Mouse (Mus musculus) stomach, postnatal 0 days (tissue): ENCODE measurements around the gene Tesc. TPM values are rescaled to one million over a fixed set of nuclear protein-coding genes. Genes with fewer than 3 reads are reported as not detected.
A peak's percentile ranks its signal among the peaks of the same experiment; 100 is the strongest.

Source experiments
- ATAC-seq: fragments of 200-750 bp; cut with Nextera tagmentation; 2 replicates; pipeline ENCODE4 v1.8.0; 2017; ENCODE audit not compliant: low FRiP score, low TSS enrichment
- DNase-seq: peaks from one replicate; pipeline ENCODE4 v3.0.0-alpha.2; 2016; ENCODE audit warnings: low spot score
- H3K27ac ChIP-seq: fragments of 300-500 bp; sonication (generic); replicated peaks from 2 replicates; pipeline ENCODE4 v1.5.1; 2014; ENCODE audit warnings: mild to moderate bottlenecking, control low read depth
- H3K27me3 ChIP-seq: fragments of 300-500 bp; sonication (generic); 2 replicates; pipeline ENCODE4 v1.6.1; 2014; ENCODE audit warnings: low read length; ENCODE audit not compliant: control insufficient read depth, insufficient read depth
- H3K36me3 ChIP-seq: fragments of 300-500 bp; sonication (generic); 2 replicates; pipeline ENCODE4 v1.6.1; 2014; ENCODE audit warnings: low read length, mixed read lengths; ENCODE audit not compliant: control insufficient read depth, insufficient read depth
- H3K4me1 ChIP-seq: fragments of 300-500 bp; sonication (generic); replicated peaks from 2 replicates; pipeline ENCODE4 v1.6.1; 2014; ENCODE audit warnings: antibody characterized with exemption; ENCODE audit not compliant: control insufficient read depth, insufficient read depth
- H3K4me2 ChIP-seq: fragments of 300-500 bp; sonication (generic); replicated peaks from 2 replicates; pipeline ENCODE4 v1.6.1; 2014; ENCODE audit warnings: low read depth, mild to moderate bottlenecking, control low read depth, moderate library complexity
- H3K4me3 ChIP-seq: fragments of 300-500 bp; sonication (generic); 2 replicates; pipeline ENCODE4 v1.5.1; 2014; ENCODE audit warnings: low read depth, low read length, control low read depth
- H3K9ac ChIP-seq: fragments of 300-500 bp; sonication (generic); 2 replicates; pipeline ENCODE4 v1.6.1; 2014; ENCODE audit warnings: mild to moderate bottlenecking, low read length, control low read depth, mixed read lengths
- H3K9me3 ChIP-seq: fragments of 300-500 bp; sonication (generic); 2 replicates; pipeline ENCODE4 v1.6.1; 2016; ENCODE audit warnings: low read length; ENCODE audit not compliant: control insufficient read depth
- CTCF ChIP-seq: IDR thresholded peaks from 2 replicates; pipeline ENCODE4 v1.5.1; 2016; ENCODE audit warnings: antibody characterized with exemption, low read depth, mild to moderate bottlenecking, moderate library complexity
- EP300 ChIP-seq: optimal IDR thresholded peaks from 2 replicates; pipeline ENCODE3; 2016; ENCODE audit warnings: antibody characterized with exemption
- WGBS: fragments of 180-500 bp; shearing (Covaris S2); extraction: QIAGEN DNeasy Blood & Tissue Kit; methylation state at CpG from one replicate; pipeline ENCODE4 v1.1.7; 2014; 5-methylcytosine and 5-hydroxymethylcytosine counted together
- polyA plus RNA-seq: library from polyadenylated mRNA; unstranded; fragments of >200 nt; fragmentation: Nextera tagmentation; extraction: Ambion mirVana; gene quantifications from 2 replicates; pipeline ENCODE4 v1.2.1, GENCODE M21; 2015

Gene Tesc
- polyA plus RNA-seq, 1 experiment from 2014 or later, result 112 TPM

DNA sequence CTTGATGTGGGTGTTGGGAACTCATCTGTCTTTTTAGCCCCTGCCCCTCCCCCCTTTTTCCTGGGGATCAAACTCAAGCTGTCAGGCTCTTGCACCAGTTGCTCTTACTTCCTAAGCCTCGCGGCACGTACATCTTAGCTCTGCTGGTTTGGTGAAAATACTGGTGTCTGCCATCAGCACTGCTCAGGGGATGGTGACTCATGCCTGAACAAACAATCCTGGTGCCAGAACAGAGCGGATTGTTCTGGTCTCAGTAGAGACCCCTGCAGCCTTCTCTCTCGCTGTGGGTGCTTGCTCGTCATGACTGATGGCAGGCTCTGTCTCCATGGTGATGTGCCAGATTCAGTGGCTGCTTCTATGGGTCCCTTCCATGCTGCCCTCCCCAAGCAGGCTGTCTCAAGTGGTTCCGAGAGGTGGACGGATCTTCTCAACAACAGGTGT lies 35.7 kb downstream of the Tesc start:
- DNase-seq, result peak; percentile 47
- no peak overlapping the region for H3K9ac ChIP-seq
- no peaks in the 10 kb centered on the region for H3K4me1 ChIP-seq
- no peaks in the 10 kb centered on the region for H3K9me3 ChIP-seq
- peak; percentile 17; the same call in 1 of the 2 replicates for ATAC-seq
- WGBS, result 45% methylated on average over 8 of the region's 8 CpGs
- TF ChIP-seq EP300 (no peak), CTCF (no peak)
- H3K4me3 ChIP-seq, result no peak overlapping the region
- no peak overlapping the region for H3K4me2 ChIP-seq
- peaks cover 8% of the 10 kb centered on the region for H3K36me3 ChIP-seq
- no peaks in the 10 kb centered on the region for H3K27me3 ChIP-seq
- no peak overlapping the region; the same call in 1 of the 2 replicates for H3K27ac ChIP-seq

DNA sequence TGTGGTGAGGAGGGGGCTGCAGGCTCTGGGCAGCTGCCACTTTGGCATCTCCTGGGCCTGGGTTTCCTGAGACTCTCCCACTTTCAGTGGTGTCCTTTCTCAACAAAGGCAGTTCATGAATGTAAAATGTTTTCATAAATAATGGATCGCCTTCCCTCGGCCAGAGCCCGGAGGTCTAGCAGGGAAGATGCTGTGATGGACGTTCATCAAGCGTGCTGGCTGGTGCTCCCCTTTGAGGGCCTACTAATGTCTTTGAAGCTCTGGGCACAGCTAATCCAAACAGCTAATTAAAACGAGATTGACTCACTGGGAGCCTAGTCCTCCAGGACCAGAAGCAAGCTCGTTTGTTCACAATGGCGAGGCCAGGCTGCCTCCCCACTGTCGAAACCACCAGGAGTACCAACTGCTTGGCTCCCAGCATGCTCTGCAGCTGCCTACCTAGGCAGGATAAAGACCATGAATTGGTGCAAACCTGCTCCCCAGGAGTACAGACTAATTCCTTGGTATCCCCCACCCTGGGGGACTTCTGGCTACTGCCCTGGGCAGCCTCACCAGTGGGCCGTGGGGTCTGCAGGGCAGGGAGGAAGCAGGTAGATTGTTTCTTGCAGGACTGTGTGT lies 36.9 kb downstream of the Tesc start:
- H3K4me2 ChIP-seq, result no peak overlapping the region
- no peak overlapping the region for H3K9ac ChIP-seq
- no peaks in the 10 kb centered on the region for H3K4me1 ChIP-seq
- no peak for DNase-seq
- H3K36me3 ChIP-seq, result peaks cover 9% of the 10 kb centered on the region
- no peaks in the 10 kb centered on the region for H3K9me3 ChIP-seq
- H3K4me3 ChIP-seq, result no peak overlapping the region
- TF ChIP-seq EP300, result no peak
- ATAC-seq, result no peak
- WGBS, result 59% methylated on average over 10 of the region's 10 CpGs
- H3K27ac ChIP-seq, result no peak overlapping the region
- H3K27me3 ChIP-seq, result no peaks in the 10 kb centered on the region

DNA sequence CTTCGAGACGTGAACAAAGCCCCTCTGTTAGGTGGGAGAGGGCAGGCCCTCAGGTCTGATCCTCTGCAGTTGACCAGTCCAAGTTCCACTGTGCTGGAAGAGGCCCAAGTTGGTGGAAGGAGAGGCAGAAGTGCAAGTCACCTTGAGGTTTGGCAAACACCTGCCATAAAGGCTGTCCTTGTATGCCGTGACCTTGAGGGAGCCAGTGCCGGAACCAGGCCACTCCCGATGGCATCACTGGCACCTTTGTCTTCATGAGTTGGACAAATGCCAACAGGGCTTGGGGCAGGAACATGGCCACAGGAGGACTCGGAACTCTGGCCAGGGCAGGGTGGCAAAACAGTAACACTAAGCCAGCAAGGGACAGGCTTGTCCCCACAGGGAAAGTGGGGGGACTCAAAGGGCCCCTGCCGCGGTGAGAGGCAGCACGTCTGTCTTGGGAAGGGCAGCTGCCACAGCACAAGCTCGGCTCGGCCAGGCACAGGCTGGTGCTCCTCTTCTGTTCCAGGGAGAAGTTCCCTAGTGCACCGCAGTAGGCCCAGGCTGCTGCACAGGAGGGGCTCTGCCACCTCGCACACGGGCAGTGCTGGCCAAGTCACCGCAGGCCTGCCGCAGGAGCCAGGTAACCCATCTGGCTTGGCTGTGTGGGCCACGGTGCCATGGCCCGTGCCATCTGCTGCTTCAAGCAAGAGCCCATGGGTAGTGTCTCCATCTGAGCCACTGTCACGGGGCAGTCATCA lies 38.1 kb downstream of the Tesc start:
- WGBS, result 84% methylated on average over 19 of the region's 19 CpGs
- peak; percentile 23 for ATAC-seq
- peak; percentile 69 for DNase-seq
- no peaks in the 10 kb centered on the region for H3K4me1 ChIP-seq
- TF ChIP-seq EP300 (no peak), CTCF (no peak)
- H3K9me3 ChIP-seq, result no peaks in the 10 kb centered on the region
- no peak overlapping the region for H3K4me2 ChIP-seq
- H3K27me3 ChIP-seq, result no peaks in the 10 kb centered on the region
- peaks cover 9% of the 10 kb centered on the region for H3K36me3 ChIP-seq
- H3K27ac ChIP-seq, result peak overlapping the region; percentile 61; the same call in 1 of the 2 replicates
- no peak overlapping the region for H3K4me3 ChIP-seq
- H3K9ac ChIP-seq, result no peak overlapping the region

DNA sequence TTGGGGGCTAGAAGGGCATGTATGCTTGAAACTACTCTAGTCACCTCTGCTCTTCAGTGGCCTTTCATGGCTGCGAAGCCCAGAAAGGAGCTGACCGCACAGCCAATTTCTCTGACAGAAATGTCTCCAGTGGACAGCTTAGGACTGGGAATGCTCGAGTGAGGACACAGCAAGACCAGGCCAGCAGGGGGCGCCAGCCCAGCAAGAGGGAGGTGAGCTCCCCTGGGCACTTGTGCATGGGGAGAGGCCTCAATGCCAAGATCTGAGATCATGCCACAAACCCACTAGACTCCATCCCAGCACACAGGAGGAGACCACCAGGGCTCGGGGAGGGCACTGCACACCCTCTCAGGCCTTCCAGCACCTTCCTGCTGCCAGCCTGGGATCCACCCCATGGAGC lies 39.3 kb downstream of the Tesc start:
- no peak overlapping the region for H3K9ac ChIP-seq
- H3K4me3 ChIP-seq, result no peak overlapping the region
- no peaks in the 10 kb centered on the region for H3K9me3 ChIP-seq
- WGBS, result 69% methylated on average over 5 of the region's 5 CpGs
- TF ChIP-seq EP300, result no peak
- TF ChIP-seq CTCF, result peak; percentile 83
- peaks cover 9% of the 10 kb centered on the region for H3K36me3 ChIP-seq
- H3K4me1 ChIP-seq, result no peaks in the 10 kb centered on the region
- peak; percentile 43; the same call in 1 of the 2 replicates for ATAC-seq
- no peak overlapping the region for H3K27ac ChIP-seq
- peak; percentile 88 for DNase-seq
- H3K27me3 ChIP-seq, result no peaks in the 10 kb centered on the region
- H3K4me2 ChIP-seq, result no peak overlapping the region

DNA sequence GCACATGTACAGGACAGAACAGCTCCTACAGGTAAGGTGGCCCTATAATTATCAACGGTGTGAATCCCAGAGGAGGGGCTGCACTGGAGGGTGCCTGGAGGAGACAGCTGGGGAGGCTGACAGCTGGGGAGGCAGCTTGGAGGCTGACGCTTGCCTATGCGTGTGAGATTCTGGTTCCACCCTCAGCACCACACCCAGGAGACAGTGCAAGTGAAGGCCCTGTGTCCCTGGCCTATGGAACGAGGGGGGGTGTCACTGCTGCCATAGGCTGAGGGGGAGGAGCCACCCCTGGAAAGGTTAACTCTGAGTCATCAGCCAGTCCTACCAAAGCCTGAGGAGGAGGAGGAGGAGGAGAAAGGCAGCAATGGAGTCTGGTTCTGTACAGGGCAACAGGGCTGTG lies 40.0 kb downstream of the Tesc start:
- TF ChIP-seq EP300, result no peak
- no peak for TF ChIP-seq CTCF
- peak; percentile 32 for ATAC-seq
- H3K36me3 ChIP-seq, result peaks cover 9% of the 10 kb centered on the region
- 64% methylated on average over 4 of the region's 4 CpGs for WGBS
- no peaks in the 10 kb centered on the region for H3K9me3 ChIP-seq
- no peaks in the 10 kb centered on the region for H3K27me3 ChIP-seq
- H3K9ac ChIP-seq, result no peak overlapping the region
- DNase-seq, result peak; percentile 53
- no peak overlapping the region for H3K4me2 ChIP-seq
- H3K4me3 ChIP-seq, result no peak overlapping the region
- no peak overlapping the region for H3K27ac ChIP-seq
- H3K4me1 ChIP-seq, result no peaks in the 10 kb centered on the region

DNA sequence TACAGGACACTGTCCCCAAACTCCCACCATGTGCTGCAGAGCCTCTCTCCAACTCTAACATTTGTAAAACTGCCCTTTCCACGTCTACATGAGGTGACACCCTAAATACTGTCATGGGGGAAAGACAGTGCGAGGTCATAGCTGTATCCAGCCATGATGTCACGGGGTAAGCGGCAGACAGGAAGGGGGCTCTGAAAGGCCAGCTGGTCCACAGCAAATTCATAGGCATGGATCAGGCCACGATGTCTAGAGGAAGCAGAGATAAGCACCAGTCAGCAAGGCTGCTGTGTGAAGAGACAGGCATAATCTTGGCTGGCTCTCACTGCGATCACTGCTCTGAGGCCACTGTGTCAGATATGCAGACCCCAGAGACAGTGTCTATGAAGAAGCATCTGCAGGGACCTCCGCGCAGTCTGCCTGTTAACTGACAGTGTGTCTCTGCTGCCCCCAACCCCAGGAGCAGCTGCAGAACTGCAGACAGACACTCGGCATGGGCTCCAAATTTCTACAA lies 40.5 kb downstream of the Tesc start:
- 84% methylated on average over 9 of the region's 9 CpGs for WGBS
- no peak overlapping the region for H3K9ac ChIP-seq
- no peak overlapping the region for H3K4me2 ChIP-seq
- no peaks in the 10 kb centered on the region for H3K9me3 ChIP-seq
- ATAC-seq (no peak), DNase-seq (no peak)
- H3K36me3 ChIP-seq, result peaks cover 9% of the 10 kb centered on the region
- H3K27ac ChIP-seq, result no peak overlapping the region
- no peak for TF ChIP-seq CTCF
- no peak for TF ChIP-seq EP300
- H3K4me3 ChIP-seq, result no peak overlapping the region
- H3K27me3 ChIP-seq, result no peaks in the 10 kb centered on the region
- H3K4me1 ChIP-seq, result no peaks in the 10 kb centered on the region
